Mouse (Mus musculus) embryo, embryonic 11 days (tissue): ENCODE measurements around the gene Tanc2.

Experiments used
- DNase-seq: peaks from one replicate; pipeline ENCODE4 v3.0.0-alpha.2; 2015

The Tanc2 gene

DNA sequence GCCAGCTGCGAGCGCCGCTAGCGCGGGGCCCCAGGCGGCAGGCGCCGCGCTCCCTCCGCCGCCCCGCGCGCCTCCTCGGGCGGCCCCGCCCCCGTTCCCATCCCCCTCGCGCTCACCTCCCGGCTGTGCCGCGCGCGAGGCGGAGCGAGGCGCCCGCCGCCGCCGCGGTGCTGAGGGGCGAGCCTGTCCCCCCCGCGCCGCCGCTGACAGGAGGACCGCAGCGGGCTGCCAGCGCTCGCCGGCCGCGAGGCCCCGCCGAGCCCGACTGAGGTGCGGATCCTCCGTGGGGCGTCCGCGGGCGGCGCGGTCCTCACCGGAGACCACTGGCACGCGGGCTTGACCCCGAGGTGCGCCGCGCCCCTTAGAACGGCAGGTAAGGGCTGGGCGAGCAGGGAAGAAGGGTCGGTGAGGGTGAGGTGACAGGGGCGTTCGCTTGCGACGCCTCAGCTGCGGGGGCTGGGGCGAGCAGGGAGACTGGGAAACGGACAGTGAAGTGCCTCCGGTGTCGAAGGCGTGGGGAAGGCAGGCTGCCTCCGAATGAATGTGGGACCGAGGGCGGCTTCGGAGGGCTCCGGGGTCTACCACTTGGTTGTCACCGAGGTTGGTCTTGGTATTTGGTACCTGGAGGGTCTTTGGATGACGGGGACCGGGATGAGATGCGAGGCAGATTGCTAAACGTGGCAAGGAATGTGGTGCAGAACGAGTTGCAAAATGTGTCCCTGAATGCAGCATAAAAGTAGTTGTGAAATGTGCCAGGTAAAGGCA is at the start of gene Tanc2:
Gene Tanc2 (plus strand): TSS at position 110 of the 765 bp plus-strand sequence.
- no peak for DNase-seq

DNA sequence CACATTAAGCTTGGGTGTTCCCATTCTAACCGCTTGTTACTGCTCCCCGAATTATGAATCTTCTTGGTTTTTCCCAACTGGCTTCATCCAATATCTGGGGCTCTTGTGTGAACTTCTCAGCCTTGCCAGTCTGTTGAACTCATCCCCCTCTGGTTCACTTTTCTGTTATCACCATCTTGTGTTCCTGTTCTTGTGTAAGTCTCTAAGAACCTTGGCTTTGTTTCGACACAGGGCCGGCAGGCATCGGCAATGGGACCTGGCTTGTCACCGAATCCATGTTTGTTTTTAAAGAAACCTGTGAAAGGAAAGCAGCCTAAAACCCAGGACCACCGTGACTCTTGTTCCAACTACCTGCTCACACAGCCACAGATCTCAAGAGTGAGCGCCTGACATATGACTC is 49.0 kb upstream of the Tanc2 start:
- DNase-seq, result no peak

DNA sequence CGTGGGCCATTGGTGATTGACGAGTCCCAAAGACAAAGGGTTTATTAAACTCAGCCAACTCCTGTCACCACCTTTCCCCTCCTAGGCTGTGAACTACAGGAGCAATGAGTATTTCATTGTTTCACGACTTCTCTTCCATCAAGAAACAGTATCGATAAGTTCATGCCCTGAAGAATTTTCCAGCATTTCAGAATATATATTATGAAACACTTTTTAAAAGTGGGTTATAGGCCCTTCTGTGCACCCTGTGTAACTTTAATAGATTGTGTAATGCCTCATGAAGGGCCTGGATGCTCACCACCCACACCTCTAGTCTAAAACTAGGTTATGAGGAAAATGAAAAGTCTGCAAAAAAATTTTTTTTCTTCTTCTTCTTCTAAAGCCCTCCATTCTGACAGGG is 48.4 kb upstream of the Tanc2 start:
- DNase-seq, result no peak

DNA sequence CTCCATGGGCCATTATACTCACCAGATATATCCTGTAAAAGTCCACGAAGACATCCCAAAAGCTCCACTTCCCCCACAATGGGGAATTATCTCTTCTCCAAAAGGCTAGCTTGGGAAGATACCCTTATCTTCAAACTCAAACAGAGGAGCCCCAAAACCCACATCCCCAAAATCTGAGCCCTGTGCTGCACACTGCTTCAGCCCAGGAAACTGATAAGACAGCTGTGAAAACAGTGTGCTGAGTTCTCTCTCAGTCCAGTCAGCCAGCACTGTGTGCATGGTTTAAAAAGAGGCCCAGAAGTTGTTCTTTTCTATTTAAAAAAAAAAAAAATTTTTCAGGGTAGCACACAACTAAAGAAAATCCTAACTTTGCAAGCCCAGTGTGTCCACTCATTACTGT is 47.7 kb upstream of the Tanc2 start:
- no peak for DNase-seq

DNA sequence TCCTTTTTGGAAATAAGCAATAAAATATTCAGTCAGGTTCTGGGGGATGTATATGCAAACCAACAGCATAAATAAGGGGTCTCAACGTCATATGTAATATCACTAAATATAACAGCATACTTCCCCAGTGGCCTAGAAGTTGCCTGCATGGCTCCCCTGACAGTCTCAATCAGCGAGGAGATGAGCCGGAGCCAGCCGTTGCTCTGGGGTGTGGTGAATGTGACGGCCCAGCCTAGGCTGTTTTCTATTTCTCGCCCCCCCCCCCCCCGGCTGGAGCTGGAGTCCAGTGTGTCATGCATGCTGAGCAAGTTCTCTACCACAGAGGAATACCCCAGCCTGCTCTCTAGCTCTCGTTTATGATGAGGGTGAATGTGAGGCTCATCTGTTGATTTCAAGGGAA is 44.0 kb upstream of the Tanc2 start:
- no peak for DNase-seq

DNA sequence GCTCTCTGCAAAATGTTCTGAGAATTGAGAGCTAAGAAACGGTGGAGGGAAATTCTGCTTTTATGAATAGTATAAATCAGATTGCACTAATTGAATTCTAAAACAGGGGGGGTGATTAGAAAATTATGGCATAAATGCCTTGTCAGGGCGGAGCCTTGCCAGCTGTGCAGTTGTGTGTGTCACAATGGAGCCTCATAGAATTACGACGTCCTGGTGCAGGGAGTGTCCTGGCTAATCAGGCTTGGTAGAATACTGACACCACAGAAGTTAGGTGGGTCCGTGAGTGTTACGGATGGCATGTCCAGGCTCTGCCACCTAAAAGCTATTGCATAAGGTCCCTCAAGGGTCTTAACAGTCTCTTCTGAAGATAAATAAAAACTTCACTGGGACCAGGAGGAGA is 43.4 kb upstream of the Tanc2 start:
- DNase-seq, result no peak

DNA sequence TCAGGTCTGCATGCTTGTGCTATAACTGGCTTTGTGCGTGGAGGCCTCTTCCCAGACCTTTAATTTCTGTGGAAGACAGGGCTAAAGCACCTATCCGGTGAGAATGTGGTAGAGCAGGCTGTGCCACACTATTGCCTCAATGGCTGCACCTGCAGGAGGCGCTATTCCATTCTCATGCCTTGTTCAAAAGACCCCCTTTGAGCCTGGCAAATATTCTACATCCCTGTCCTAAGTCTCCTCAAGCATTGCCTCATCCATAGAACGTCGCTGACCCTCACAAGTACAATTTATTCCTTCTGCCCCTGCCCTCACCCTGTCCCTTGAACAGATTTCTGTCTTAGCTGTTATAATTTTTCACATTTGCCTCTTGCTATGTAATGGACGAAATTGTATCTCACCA is 41.4 kb upstream of the Tanc2 start:
- DNase-seq, result no peak

DNA sequence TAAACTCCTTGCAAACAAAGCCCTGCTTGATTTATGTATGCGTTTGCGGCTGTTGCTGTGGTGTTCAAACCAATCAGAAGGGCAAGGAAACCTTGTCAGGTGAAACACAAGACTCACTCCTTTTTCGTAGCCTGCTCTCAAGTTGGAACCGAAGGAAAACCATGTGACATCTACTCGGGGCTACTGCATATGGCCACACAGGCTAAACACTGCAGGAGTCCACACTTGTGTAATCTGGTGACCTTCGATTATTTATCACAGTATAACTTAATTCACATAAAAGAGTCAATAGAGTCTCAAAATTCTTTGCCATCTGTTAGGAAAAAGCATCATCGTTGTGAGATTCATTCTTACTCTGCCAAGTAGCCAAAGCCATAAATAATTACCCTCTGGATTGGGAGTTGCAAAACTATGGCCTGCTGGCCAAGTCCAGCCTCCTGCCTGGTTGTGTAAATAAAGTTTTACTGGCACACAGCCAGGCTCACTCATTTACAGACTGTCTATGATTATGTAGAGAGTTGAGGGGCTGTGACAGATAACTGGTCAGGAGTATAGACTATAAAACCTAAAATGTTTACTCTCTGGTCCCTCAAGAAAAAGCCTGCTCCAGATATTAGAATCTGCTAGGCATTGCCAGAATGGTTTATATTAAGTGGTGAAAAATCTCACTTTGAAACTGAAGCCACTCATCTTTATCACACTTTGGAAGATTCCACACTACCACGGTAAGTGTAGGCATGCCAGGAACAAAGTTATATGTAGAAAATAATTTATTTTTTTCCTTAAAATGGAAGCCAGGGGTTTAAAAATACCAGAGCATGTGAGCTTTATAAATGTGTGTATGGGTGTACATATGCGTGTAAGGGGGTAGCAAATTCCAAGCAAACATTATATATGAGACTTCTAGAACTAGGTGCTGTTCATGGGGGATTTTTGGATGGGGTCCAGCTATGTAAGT is 40.3 kb upstream of the Tanc2 start:
- no peak for DNase-seq

DNA sequence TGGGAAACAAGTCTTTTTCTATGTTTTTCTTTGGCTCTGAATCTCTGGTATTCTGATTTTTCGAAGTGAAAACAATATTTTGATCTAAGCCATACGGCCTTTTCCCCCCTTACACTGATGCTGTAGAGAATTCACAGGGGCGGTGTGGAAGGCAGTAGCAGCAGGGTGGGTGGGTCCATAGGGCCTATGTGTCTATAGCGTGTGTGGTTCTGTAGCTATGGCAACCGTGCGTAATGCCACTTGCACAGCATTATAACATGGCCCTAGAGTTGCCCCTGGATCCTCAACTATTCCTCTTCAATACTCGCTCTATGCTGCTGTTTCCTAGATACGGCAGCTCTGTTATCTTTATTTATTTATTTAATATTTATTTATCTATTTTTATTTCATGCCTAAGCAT is 32.5 kb upstream of the Tanc2 start:
- DNase-seq, result peak; percentile 45

DNA sequence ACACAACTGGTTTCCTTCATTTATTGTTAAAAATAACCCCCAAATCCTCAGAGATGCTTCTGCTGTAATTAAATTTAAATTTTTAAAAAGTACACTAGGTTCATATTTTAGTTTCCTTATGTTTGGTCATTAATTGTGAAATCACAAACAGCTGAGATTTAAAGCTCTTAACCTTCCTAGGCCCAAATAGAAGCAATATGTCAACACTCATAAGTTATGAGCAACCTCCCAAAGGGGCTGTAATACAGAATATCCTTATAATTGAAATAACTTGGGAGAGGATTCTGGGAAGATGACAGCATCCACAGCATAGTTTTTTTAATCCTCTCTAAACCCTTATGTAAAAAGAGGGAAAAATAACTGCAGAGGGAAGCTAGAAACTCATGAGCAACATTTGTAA is 31.7 kb upstream of the Tanc2 start:
- DNase-seq, result no peak

DNA sequence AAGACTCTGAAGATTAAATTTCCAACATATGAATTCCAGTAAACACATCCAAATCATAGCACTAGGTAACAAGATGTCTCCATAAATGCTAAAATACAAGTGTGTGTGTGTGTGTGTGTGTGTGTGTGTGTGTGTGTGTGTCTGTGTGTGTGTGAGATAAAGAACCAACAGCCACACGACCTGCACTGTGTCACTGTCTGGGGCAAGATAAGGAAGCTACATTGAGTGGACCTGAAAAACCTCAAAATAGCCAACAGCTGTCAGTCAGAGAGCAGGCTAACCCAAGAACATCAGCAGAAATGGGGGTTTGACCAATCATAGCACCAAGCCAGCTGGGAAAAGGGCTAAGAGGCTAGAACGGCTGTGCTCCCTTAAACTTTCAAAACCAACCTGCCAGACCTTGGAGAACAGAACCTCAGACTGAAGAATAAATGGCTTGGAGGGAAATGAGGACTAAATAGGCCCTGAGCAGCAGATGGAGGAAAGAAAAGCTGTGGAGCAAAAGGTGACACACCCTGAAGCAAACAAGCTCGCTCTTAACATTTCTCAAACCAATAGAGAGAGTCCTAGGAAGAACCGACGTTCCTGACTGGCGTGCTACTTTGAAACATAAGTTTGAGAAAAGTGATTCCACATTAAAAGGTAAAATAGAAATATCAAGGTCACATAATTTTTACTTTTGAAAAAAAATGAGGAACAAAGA is 30.8 kb upstream of the Tanc2 start:
- no peak for DNase-seq

DNA sequence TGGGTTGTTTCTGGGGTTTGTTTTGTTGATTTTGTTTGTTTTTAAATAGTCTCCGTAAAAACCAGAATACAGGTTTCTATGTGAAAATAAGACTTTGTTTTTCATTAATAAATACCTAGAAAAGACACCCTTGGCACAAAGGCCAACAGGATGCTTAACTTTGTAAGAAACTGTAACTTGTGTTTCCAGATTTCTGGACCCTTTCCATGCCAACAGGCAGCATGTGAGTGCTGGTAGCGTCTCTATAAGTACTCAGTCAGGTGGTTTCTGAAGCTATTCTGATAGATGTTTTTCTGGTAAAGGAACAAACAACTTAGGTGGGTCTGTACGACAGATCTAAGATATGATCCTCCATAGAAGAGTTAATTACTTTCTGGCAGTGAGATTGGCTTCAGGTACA is 26.2 kb upstream of the Tanc2 start:
- no peak for DNase-seq

DNA sequence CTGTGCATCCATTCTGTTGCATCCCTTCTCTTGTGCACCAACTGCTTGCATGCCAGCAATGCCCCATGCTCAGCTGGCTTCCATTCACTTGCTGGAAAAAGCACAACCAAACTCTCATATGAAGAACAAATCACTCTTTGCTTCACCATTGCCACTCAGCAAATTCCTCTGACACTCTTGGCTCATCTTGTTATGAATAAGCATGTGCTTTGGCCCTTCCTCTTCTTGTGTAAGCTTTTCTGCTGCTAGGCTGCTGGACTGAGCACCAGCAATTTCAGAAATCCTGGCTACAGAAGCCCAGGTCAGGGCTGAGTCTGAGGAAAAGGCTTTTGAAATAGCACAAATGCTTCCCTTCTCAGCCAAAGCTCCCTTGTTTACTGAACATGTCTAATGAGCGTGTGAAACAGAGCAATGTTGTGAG is 22.6 kb upstream of the Tanc2 start:
- no peak for DNase-seq

DNA sequence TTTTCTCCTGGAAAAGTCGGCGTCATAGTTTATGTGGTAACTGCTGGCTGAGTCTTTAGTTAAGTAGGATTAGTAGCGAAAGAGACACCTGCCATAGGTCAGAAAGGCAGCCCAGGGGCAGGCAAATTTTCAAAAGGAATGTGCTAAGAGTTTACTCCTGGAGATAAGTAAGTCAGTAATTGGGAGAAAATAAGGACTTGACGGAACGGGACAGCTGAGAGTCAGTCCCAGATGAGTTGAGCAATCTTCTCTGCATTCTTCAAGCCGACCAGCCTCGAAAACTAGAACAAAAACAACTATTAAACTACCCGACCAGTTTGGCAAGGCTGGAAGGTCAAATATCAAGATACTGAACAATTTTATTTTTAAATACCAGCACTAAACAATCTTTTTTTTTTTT is 17.8 kb upstream of the Tanc2 start:
- DNase-seq, result no peak

DNA sequence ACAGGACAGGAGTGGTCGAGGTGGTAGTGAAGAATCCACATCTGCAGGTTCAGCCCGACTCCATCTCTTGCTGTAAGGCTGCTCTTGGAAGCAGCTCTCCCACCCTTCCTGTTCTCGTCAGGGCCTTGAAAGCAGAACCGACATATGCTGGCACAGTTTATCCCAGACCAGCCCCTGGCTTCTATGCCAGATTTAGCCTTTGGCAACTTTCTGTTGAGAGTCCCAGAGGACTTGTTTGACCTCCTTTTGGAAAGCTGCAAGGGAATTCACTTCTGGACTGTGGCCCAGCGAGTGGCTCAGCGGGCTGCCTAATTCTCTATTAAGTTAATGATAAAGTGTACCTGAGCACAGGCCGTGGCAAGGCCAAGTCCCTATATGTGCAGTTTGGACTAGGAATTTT is 15.5 kb upstream of the Tanc2 start:
- DNase-seq, result no peak

DNA sequence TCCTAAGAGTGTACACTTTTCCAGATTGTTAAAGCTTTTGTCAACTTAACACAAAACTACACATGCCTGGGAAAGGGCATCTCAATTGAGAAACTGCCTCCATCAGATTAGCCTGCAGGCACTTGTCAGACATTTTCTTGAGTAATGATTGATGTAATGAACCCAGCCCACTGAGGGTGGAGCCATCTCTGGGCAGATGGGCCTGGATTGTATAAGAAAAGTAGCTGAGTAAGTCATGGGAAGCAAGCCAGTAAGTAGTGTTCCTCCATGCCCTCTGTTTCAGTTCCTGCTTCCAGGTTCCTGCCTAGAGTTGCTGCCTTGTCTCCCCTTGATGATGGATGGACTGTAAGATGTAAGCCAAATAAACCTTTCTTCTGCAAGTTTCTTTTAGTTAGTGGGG is 12.6 kb upstream of the Tanc2 start:
- DNase-seq, result no peak

DNA sequence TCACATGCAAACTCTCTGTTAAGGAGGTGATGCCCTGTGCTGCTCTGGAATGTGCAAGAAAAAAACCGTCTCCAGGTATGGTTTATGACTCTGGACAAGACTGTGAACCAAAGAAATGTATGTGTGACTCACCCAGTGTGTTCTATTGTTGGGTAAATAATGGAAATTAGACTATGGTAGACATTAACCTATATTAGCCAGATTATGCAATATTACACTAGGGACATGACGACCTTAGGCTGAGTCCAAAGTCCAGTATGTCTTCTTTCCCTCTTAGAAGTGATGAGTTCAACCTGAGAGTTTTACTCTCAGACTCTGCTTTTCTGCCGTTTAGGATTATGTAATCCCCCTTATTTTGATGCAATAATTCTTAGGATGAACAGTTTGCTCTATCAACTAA is 7.8 kb upstream of the Tanc2 start:
- DNase-seq, result no peak

DNA sequence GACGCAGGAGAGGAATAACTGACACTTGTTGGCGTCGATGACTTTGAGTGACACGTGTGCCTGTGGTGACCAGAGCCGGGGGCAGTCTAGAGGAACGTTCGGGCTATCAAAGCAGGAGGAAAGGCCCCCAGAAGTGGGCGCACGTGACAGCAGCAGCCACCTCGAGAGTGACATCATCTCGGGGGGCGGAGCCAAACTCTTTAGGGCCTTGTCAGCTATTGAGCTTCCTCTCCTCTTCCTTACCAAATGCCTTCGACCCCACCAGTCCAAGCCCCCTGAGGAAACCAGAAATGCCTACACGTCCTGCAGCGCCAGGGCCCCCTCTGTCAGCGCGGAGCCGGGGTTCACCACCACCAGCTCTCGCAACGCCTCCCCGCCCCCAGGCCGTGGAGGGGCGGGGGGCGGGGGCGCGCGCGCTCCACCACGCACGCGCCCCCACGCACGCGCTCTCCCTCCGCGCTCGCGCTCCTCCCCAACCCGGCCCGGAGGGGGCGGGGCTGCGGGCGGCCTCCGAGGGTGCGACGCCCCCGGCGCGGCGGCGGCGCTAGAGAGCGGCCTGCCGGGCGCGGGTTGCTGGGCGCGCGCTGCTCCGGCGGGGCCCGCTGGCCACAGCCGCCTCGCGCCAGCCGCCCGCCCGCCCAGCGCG is 432 bp upstream of the Tanc2 start:
- DNase-seq, result peak; percentile 95

DNA sequence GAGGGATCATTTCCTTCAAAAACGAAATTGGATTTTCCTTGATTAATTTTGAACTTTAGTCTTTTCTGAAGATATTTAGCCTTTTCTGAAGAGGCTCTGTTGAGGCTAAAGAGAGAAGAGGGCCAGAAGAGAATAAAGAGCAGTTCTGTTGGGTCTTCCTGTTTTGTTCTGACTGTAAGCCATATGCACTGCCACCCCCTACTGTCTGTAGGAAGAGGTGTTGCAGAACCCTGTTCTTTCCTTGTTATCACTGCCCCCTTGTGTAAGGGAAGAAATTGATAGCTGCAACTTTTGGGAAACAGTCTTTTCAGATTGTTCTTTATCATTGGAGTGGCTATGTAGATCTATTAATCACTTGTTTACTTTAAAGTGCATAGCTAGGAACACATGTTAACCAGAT is 2.1 kb downstream of the Tanc2 start:
- DNase-seq, result peak; percentile 84

DNA sequence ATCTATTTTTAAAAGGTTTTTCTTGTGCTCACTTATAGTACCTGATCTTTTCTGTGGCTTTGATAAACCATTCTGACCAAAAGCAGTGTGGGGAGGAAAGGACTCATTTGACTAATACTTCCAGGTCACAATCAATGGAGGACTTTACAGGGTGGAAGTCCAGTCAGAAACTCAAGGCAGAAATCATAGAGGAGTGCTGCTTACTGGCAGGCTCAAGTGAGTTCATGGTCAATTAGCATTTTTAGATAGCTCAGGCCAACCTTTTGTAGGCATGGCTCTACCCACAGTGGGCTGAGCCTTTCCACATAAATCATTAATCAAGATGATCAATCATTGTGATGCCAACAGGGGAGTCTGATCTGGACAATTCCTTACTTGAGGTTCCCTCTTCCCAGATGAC is 12.4 kb downstream of the Tanc2 start:
- no peak for DNase-seq

DNA sequence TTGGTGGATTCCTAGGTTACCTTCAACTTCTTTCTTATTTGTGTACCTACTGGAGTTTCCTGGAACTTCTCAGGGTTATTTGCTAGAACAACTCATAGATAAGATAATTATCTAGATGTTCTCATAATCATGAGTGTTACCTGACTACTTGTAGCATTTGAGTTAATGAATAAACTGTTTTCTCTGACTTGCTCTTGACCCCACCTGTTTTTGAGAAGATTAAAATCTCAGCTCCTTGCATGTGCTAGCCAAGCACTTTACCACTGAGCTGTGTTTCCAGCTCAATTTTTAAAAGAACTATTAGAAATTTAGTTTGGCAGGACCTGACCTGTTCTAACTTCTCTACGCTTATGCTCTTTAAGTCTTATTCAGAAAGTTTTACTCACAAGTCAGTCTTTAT is 36.4 kb downstream of the Tanc2 start:
- DNase-seq, result no peak

DNA sequence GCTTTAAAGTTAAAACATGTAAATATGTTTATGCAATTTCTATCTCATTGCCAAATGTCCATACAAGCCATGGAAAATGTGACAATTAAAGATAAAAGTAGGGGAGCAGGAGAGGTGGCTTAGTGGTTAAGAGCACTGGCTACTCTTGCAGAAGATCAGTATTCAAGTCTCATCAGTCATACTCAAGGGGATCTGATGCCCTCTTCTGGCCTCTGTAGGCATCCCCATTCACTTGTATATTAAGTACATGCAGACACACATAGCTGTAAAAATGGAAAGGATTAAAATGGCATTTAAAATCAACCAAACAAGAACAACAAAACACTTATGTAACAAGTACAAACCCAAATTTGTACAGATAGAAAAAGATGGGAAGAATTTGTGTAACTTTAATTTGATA is 54.2 kb downstream of the Tanc2 start:
- peak; percentile 11 for DNase-seq

DNA sequence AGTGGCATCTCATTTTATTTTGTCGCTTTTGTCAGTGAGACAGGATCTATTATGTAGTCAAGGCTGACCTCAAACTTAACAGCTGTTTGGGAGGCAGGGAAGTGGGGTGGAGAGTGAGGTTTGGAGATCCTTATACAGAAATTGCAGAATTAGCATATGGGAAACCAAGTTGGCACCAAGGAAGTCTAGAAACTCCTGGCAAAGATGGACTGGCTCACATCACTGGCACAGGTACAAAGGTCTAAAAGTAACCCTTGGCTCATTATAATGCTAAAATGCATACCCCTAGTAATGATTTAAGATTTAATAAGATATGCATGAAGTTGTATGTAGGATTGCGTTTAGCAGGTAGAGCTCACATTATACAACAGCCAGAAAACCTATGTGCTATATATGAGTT is 58.2 kb downstream of the Tanc2 start:
- no peak for DNase-seq
